In genomic region chr4:123552689-123553088, GRCm38 (mm10) we compare ENCODE assay signal across 21 mouse cellular contexts.
DNase-seq lines count a peak whose midpoint lies in the region; ATAC-seq lines count a peak whose summit lies in the region.
"Had no signal": no experiment of that assay in that cellular context is flagged by ENCODE, and none has a peak within 500 bp of the region (broad histone marks: within the 10 kb centered on the region; RNA-seq: fewer than 3 reads in every experiment).

No protein-coding gene starts in this region.

- peak overlapping the region; percentile 67 for H3K27ac ChIP-seq in heart, embryonic 10.5 days
- H3K27ac ChIP-seq in midbrain, embryonic 14.5 days (replicated peaks; ENCODE audit: low read depth, low read length) = 0 out of 2 replicates have a peak overlapping the region, but pooled peaks have one; percentile 20
- H3K27ac ChIP-seq in midbrain, embryonic 15.5 days = no peak overlapping the region
- H3K27ac ChIP-seq in liver, embryonic 11.5 days (ENCODE audit: low read depth, low read length) = no peak overlapping the region
- H3K27ac ChIP-seq: forebrain, embryonic 15.5 days; limb, embryonic 13.5 days; neural tube, embryonic 12.5 days; stomach, embryonic 15.5 days had no signal

- WGBS in heart, embryonic 10.5 days = 7% methylated on average over 3 of the region's 3 CpGs
- WGBS in midbrain, embryonic 14.5 days = 44% methylated on average over 3 of the region's 3 CpGs
- WGBS in midbrain, embryonic 15.5 days = 35% methylated on average over 3 of the region's 3 CpGs
- 32% methylated on average over 3 of the region's 3 CpGs for WGBS in liver, embryonic 11.5 days

- no peak for ATAC-seq in midbrain, embryonic 14.5 days (ENCODE audit: low FRiP score, low TSS enrichment)
- ATAC-seq in midbrain, embryonic 15.5 days (replicated peaks) = no peak
- ATAC-seq in liver, embryonic 11.5 days (replicated peaks; ENCODE audit: low FRiP score) = peak; percentile 74
- ATAC-seq: forebrain, embryonic 15.5 days; hindbrain, embryonic 16.5 days; intestine, postnatal 0 days; Patski had no signal

- DNase-seq in heart, embryonic 10.5 days (ENCODE audit: low spot score) = no peak
- DNase-seq in heart, postnatal 14 days = no peak
- DNase-seq in midbrain, embryonic 14.5 days = no peak
- no peak for DNase-seq in liver, embryonic 11.5 days (ENCODE audit: low spot score)
- peak; percentile 36 for DNase-seq in yolk sac, embryonic 10.5 days (ENCODE audit: low spot score)
- DNase-seq in adrenal gland, adult 18-20 months (ENCODE audit: low spot score in 2 of 2) = no peak
- DNase-seq in layer of hippocampus, adult 18-20 months (ENCODE audit: low spot score in 2 of 2) = no peak
- DNase-seq: B cell, adult 2 months; cerebellum, postnatal 10 days; kidney, postnatal 10 days; lung, embryonic 14.5 days; spleen, adult 18-20 months had no signal

- H3K4me3 ChIP-seq in heart, embryonic 10.5 days = no peak overlapping the region
- no peak overlapping the region for H3K4me3 ChIP-seq in midbrain, embryonic 14.5 days (replicated peaks; ENCODE audit: low read depth, low read length)
- no peak overlapping the region for H3K4me3 ChIP-seq in midbrain, embryonic 15.5 days
- no peak overlapping the region for H3K4me3 ChIP-seq in liver, embryonic 11.5 days (ENCODE audit: low read depth, low read length)
- H3K4me3 ChIP-seq: erythroblast, embryonic 14.5 days; forebrain, embryonic 15.5 days; limb, embryonic 13.5 days; neural tube, embryonic 12.5 days; stomach, embryonic 15.5 days had no signal

- intact Hi-C loops in heart, postnatal 14 days (cut with DNase I) = no loop called here

- H3K4me1 ChIP-seq in heart, embryonic 10.5 days = peaks cover 55% of the 10 kb centered on the region
- H3K4me1 ChIP-seq in midbrain, embryonic 14.5 days (ENCODE audit: control insufficient read depth, insufficient read depth, low read length) = peaks cover 3% of the 10 kb centered on the region; the same call in 1 of the 2 replicates
- 0 out of 2 replicates have a peak, but pooled peaks cover 7% of the 10 kb centered on the region for H3K4me1 ChIP-seq in midbrain, embryonic 15.5 days
- peaks cover 25% of the 10 kb centered on the region for H3K4me1 ChIP-seq in liver, embryonic 11.5 days (replicated peaks; ENCODE audit: control insufficient read depth, insufficient read depth, low read length)
- H3K4me1 ChIP-seq: neural tube, embryonic 12.5 days; stomach, embryonic 15.5 days had no signal

- no peaks in the 10 kb centered on the region for H3K9me3 ChIP-seq in heart, embryonic 10.5 days
- no peaks in the 10 kb centered on the region for H3K9me3 ChIP-seq in midbrain, embryonic 14.5 days (ENCODE audit: control insufficient read depth, low read length)
- H3K9me3 ChIP-seq in midbrain, embryonic 15.5 days = no peaks in the 10 kb centered on the region
- H3K9me3 ChIP-seq in liver, embryonic 11.5 days (ENCODE audit: control insufficient read depth, low read length) = no peaks in the 10 kb centered on the region
- H3K9me3 ChIP-seq: forebrain, embryonic 15.5 days; limb, embryonic 13.5 days; neural tube, embryonic 12.5 days; stomach, embryonic 15.5 days had no signal

- no peak overlapping the region for H3K9ac ChIP-seq in midbrain, embryonic 14.5 days (replicated peaks; ENCODE audit: low read length)
- no peak overlapping the region for H3K9ac ChIP-seq in midbrain, embryonic 15.5 days
- H3K9ac ChIP-seq in liver, embryonic 11.5 days (ENCODE audit: low read depth, low read length) = no peak overlapping the region
- H3K9ac ChIP-seq: forebrain, embryonic 15.5 days; limb, embryonic 13.5 days; lung, embryonic 14.5 days; neural tube, embryonic 12.5 days; stomach, embryonic 15.5 days had no signal

- no peaks in the 10 kb centered on the region for H3K27me3 ChIP-seq in heart, embryonic 10.5 days (ENCODE audit: insufficient read depth, poor library complexity, severe bottlenecking)
- no peaks in the 10 kb centered on the region for H3K27me3 ChIP-seq in midbrain, embryonic 14.5 days (ENCODE audit: control insufficient read depth, insufficient read depth, low read length)
- no peaks in the 10 kb centered on the region for H3K27me3 ChIP-seq in midbrain, embryonic 15.5 days (replicated peaks)
- no peaks in the 10 kb centered on the region for H3K27me3 ChIP-seq in liver, embryonic 11.5 days (replicated peaks; ENCODE audit: control insufficient read depth, insufficient read depth, low read length)
- H3K27me3 ChIP-seq: forebrain, embryonic 15.5 days; limb, embryonic 13.5 days; neural tube, embryonic 12.5 days; Patski; stomach, embryonic 15.5 days had no signal

- no peak overlapping the region for H3K4me2 ChIP-seq in midbrain, embryonic 14.5 days (ENCODE audit: low read length)
- H3K4me2 ChIP-seq in midbrain, embryonic 15.5 days = no peak overlapping the region
- no peak overlapping the region for H3K4me2 ChIP-seq in liver, embryonic 11.5 days
- H3K4me2 ChIP-seq: forebrain, embryonic 15.5 days; limb, embryonic 13.5 days; lung, embryonic 14.5 days; neural tube, embryonic 12.5 days; stomach, embryonic 15.5 days had no signal

- peaks cover 26% of the 10 kb centered on the region for H3K36me3 ChIP-seq in heart, embryonic 10.5 days
- 0 out of 2 replicates have a peak, but pooled peaks cover 3% of the 10 kb centered on the region for H3K36me3 ChIP-seq in midbrain, embryonic 14.5 days (ENCODE audit: control insufficient read depth, insufficient read depth, low read length)
- H3K36me3 ChIP-seq in midbrain, embryonic 15.5 days (replicated peaks) = no peaks in the 10 kb centered on the region
- H3K36me3 ChIP-seq in liver, embryonic 11.5 days (ENCODE audit: control insufficient read depth, insufficient read depth, low read length) = no peaks in the 10 kb centered on the region
- H3K36me3 ChIP-seq: forebrain, embryonic 15.5 days; stomach, embryonic 15.5 days had no signal

Comparison
In these comparisons a context has a peak if more than half of its experiments do, and no peak if none do; other contexts are left out.
1. H3K27ac ChIP-seq: peak in heart, embryonic 10.5 days (single experiment) and midbrain, embryonic 14.5 days (single experiment); none in midbrain, embryonic 15.5 days (single experiment) and liver, embryonic 11.5 days (single experiment).